Mouse (Mus musculus): ENCODE results near the gene Tlcd1.
A peak's percentile ranks its signal among the peaks of the same experiment; 100 is the strongest.
"Not testable (repeated sequence)": the region's sequence is repeated elsewhere in the genome, so short reads cannot be mapped to it uniquely, and the experiment has no call there.

Tlcd1 gene

GRCm38 (mm10) chr11:78176402-78176862, at the start of gene Tlcd1, which contains the start of gene Nek8:
TSS of gene Tlcd1 (plus strand) at chr11:78176711.
TSS of gene Nek8 (minus strand) at chr11:78176675.
- DNase-seq (ENCODE audit: low spot score in 2 of 2): peak in 1 of 2 experiments; percentile 68

- DNase-seq (ENCODE audit: low spot score in 2 of 2): no peak
These were observed 49.8 kb upstream of the Tlcd1 start for GRCm38 (mm10) chr11:78126739-78127138.

- DNase-seq (ENCODE audit: low spot score in 2 of 2): no peak
These were observed 47.1 kb upstream of the Tlcd1 start for GRCm38 (mm10) chr11:78129458-78129857.

DNA sequence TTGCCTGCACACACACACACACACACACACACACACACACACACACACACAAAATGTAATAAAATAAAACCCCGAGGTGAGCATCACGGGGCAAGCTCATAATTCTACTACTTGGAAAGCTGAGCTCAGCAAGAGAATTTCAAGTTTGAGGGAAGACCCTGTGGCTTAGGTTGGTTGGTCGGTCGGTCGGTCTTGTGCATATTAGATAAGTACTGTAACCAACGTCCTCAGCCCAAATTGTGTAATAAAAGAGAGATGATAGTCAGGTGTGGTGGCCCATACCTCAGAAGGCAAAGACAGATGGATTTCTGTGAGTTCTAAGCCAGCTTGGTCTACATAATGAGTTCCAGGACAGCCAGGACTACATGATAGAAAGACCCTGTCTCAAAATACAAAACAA, 42.6 kb upstream of the Tlcd1 start:
- no peak for DNase-seq (ENCODE audit: low spot score in 2 of 2)

DNA sequence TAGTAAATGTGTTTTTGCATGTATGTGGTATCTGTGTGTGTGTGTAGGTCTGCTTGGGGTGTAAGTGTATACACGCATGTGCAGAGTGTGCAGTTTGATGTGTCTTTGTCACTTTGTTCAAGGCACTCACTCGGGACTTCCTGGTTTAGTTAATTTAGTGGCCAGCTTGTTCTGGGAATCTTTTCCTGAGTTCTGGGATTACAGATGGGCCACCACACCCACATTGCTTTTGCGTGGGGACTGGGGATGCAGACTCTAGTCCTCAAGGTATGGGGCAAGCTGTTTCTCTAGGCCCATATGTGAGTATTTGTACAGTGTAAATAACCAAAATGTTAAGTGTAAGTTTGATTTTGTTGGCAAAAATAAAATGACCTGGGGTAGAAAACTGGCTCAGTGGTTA, 42.2 kb upstream of the Tlcd1 start:
- DNase-seq (ENCODE audit: low spot score in 2 of 2): no peak

GRCm38 (mm10) chr11:78135314-78135713, 41.2 kb upstream of the Tlcd1 start:
- not testable (repeated sequence) for DNase-seq (ENCODE audit: low spot score in 2 of 2)

DNA sequence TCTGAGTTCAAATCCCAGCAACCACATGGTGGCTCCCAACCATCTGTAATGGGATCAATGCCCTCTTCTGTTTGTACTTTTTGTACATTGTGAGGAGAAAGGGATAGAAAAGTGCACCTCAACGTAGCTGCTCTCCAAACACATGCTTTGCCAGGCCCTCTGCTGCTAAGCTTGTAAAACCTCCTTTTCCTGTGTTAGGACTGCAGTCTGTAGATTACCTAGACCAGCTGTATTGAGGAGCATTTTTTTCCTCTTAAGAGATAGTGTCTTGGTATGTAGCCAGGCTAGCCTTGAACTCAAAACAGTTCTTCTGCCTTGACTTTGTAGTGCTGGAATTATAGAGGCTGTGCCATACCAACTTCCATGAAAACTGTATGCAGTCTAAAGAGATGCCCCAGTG, 40.4 kb upstream of the Tlcd1 start:
- no peak for DNase-seq (ENCODE audit: low spot score in 2 of 2)

- DNase-seq (ENCODE audit: low spot score in 2 of 2): no peak
These were observed 38.9 kb upstream of the Tlcd1 start for GRCm38 (mm10) chr11:78137584-78137983.

- DNase-seq (ENCODE audit: low spot score in 2 of 2): no peak
These were observed 38.5 kb upstream of the Tlcd1 start for GRCm38 (mm10) chr11:78138023-78138422.

- DNase-seq (ENCODE audit: low spot score in 2 of 2): no peak
These were observed 35.8 kb upstream of the Tlcd1 start for GRCm38 (mm10) chr11:78140665-78141064.

- no peak for DNase-seq (ENCODE audit: low spot score in 2 of 2)
These were observed 33.0 kb upstream of the Tlcd1 start for GRCm38 (mm10) chr11:78143520-78143919.

DNA sequence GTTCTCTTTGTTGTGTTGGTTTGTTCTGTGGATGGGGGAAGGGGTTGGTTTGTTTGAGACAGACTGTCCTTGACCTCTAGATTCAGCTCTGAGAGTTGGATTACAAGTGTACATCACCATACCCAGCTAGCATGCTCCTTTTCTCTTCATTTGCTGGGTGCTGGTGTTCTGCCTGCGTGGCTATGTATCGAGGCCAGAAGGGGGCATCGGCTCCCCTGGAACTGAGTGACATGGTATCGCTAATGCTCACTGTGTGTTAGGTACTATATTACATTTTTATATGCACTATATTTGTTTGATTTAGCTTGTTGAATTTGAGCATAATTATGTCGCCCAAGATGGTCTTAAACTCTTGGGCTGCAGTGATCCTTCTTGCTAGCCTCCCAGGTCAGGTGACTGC, 30.3 kb upstream of the Tlcd1 start:
- DNase-seq (ENCODE audit: low spot score in 2 of 2): no peak

GRCm38 (mm10) chr11:78146707-78147543, 29.6 kb upstream of the Tlcd1 start:
- DNase-seq (ENCODE audit: low spot score in 2 of 2): no peak

GRCm38 (mm10) chr11:78151161-78151560, 25.4 kb upstream of the Tlcd1 start:
- no peak for DNase-seq (ENCODE audit: low spot score in 2 of 2)

DNA sequence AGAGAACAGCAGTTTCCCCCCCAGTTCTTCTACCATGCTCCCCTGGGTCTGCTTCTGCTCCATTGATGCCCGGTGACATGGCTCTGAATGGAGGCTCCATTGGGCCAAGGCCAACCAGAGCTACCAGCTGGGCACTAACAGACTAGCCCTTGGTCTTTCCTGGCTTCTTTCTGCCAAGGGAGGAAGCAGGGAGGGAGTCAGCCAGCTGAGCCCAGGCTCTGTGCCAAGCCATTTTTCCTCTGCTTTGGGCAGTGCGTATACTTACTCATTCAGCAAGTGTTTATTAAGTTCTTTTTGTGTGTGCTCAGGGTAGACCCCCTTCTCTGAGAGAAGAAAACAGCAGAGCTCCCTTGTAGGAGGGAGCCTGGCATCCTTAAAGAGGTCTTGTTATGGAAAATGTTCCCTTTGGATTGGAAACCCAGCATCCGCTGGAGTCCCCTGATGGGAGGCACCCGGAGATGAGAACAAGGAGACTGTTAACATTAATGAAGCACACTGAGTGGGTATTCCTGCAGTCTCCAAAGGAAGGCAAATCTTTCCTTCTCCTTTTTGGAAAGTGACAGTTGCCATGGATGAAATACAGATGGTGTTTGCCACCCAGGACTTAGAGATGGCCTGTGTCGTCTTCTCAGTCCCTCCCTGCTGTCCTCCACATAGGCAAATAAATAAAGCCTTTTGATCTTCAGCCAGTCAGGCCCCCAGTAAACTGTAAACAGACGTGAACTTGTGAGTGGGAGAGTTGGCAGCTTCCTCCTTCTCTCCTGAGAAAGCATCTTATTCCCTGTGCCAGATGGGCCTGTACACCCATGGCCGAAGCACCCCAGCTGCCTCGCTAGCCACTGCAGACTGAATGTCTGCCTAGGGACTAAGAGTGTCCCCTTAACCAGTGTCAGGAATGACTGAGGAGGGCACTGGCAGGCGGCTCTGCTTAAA, 23.9 kb upstream of the Tlcd1 start:
- DNase-seq (ENCODE audit: low spot score in 2 of 2): peak; percentile 60 to 62

DNA sequence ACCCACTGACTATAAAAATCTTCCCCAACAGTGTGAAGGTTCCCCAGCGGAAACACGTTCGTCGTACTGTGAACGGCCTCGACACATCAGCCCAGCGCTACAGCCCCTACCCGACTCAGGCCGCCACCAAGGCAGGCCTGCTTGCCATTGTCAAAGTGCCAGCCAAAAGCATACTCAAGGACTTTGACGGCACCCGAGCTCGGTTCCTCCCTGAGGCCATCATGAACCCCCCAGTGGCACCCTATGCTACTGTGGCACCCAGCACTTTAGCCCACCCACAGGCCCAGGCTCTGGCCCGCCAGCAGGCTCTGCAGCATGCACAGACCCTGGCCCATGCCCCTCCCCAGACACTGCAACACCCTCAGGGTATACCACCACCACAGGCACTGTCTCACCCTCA, 22.7 kb upstream of the Tlcd1 start:
- DNase-seq (ENCODE audit: low spot score in 2 of 2): no peak

DNA sequence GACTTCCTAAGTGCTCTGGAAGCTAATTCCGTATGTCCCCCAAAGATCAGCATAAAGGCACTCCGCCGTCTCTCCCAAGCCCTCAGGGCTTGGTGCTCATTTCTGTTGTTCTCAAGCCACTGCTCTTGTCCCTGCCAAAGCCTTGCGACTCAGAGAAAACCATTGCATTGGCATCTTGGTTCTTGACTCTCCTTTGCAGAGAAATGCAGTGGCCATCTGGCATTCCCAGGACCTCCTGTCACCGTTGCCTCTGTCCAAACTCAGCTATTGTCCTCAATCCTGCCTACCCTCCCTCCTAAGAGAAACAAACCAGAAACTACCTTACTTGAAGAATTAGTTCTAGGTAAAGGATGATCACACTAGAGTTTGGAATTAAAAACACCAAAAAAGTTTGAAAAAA, 20.8 kb upstream of the Tlcd1 start:
- DNase-seq (ENCODE audit: low spot score in 2 of 2): no peak

DNA sequence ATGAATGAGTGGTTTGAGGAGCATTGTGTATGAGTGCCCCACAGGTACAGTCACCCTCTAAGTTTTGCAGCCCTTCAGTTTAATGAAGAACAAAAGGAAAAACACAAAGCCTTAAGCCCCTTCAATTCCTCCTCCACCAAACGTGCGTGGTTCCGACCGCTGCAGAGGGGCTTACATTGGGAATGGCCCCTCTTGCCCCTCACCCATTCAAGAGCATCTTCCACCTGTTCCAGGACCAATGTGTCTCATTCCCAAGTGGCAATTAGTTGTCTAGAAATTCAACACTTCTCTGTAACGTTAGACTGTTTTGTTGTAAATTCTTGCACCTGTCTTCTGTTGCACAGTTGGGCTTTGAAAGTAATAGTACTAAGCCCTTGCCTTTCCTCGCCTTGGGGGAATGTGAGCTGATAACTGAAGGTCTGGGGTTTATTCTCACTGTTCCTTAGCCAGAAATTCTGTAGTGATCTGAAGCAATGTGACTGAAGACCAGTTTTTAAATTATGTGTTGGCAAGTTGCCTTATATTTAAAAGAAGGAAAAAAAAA, 20.3 kb upstream of the Tlcd1 start:
- DNase-seq (ENCODE audit: low spot score in 2 of 2): no peak

GRCm38 (mm10) chr11:78159096-78159495, 17.4 kb upstream of the Tlcd1 start:
- DNase-seq (ENCODE audit: low spot score in 2 of 2): peak in 1 of 2 experiments; percentile 76

DNA sequence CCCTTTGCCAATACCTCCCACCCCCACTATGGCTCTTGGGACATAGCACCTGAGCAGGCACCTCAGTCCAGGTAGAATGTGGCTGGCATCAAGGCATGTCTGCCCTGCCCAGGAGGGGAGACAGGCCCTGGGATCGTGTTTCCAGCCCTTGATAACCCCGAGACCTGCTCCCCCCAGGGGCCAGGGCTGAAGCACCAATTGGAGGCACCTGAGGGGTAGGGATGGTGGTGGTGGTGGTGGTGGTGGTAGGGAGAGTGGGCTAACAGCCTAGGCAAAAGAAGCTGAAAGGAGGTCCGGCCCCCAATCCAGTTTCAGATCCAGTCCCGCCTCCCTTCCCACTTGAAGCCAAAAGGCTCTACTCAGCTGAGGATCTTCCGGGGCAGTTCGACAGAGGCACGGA, 17.0 kb upstream of the Tlcd1 start:
- no peak for DNase-seq (ENCODE audit: low spot score in 2 of 2)

GRCm38 (mm10) chr11:78160171-78160570, 16.3 kb upstream of the Tlcd1 start:
- no peak for DNase-seq (ENCODE audit: low spot score in 2 of 2)

DNA sequence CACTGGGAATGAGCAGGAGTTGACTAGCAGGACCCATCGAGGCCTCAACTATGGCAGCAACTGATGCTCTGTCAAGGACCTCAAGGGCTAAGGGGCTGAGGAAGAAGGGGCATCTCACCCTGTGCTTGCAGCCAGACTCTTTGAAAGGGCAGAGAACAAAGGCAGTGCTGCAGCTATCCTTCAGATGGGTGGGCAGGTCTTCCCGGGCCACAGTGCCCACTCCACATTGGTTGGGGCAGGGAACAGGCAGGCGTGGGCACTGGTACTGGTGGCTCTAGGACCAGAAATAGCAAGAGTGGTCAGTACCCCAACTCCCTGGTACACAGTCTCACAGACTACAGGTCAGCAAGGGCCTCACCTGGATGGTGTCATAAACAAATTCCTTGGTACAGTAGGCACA, 15.8 kb upstream of the Tlcd1 start:
- no peak for DNase-seq (ENCODE audit: low spot score in 2 of 2)
